Mouse (Mus musculus) embryonic stem cell, embryonic (primary cell): ENCODE data around the gene Gcgr.

Source experiments
- CTCF ChIA-PET, 4 experiments: fragments of 300-600 bp in 2 of 4; fragments of 350-600 bp in 2 of 4; sonication (Branson Sonifier 250); formaldehyde crosslinking; loops; one replicate each; lab custom pipeline; 2022; ENCODE audit warnings: inconsistent platforms in 2 of 4; lab: Charles Lee
- POLR2A ChIA-PET, 4 experiments: fragments of 300-600 bp in 2 of 4; fragments of 350-600 bp in 2 of 4; sonication (Branson Sonifier 250); formaldehyde crosslinking; loops; one replicate each; lab custom pipeline; 2022; ENCODE audit warnings: antibody characterized with exemption in 4 of 4, inconsistent platforms in 1 of 4; lab: Charles Lee

Gene Gcgr

GRCm38 (mm10) chr11:120538955-120539284 lies 8.4 kb downstream of the Gcgr start:
- CTCF ChIA-PET: interaction anchor here in 1 of 4 experiments (1.2 to 2.4 kb wide), 3 partner anchors 39 to 237 kb away, joined by 3 to 7 read pairs (median 3); no protein-coding TSS in a partner anchor
- POLR2A ChIA-PET: interaction anchor here in 3 of 4 experiments (0.7 to 1.9 kb wide), 19 partner anchors 8 to 237 kb away, joined by 3 to 11 read pairs (median 3); partner anchors contain the start of genes Gcgr (in 2 of the 3), P4hb (in 2 of the 3), Dcxr (in 1 of the 3) and Mrpl12 (in 1 of the 3)

- CTCF ChIA-PET: interaction anchor here in 1 of 4 experiments (0.6 to 2.4 kb wide), 3 partner anchors 38 to 52 kb away, joined by 3 to 7 read pairs (median 3); no protein-coding TSS in a partner anchor
- POLR2A ChIA-PET: interaction anchor here in 3 of 4 experiments (0.7 to 2.8 kb wide), 23 partner anchors 8 to 237 kb away, joined by 3 to 13 read pairs (median 3); partner anchors contain the start of genes Gcgr (in 2 of the 3), P4hb (in 2 of the 3), Cenpx (in 1 of the 3) and Dcxr (in 1 of the 3)
Observed at GRCm38 (mm10) chr11:120539285-120540014, 9.0 kb downstream of the Gcgr start.

GRCm38 (mm10) chr11:120541907-120542306 lies 11.4 kb downstream of the Gcgr start:
- ChIA-PET POLR2A (interaction anchor here in 3 of 4 experiments (0.7 to 3.9 kb wide), 22 partner anchors 9 to 102 kb away, joined by 3 to 16 read pairs (median 4); partner anchors contain the start of genes P4hb (in 3 of the 3), Gcgr (in 2 of the 3), Ppp1r27 (in 2 of the 3) and Arhgdia (in 1 of the 3)), CTCF (interaction anchor here (0.5 to 2.4 kb wide), 21 partner anchors 9 to 511 kb away, joined by 3 to 9 read pairs (median 4); partner anchors contain the start of genes Gcgr (in 2 of the 4), Ppp1r27 (in 2 of the 4), P4hb (in 1 of the 4) and Slc25a10 (in 1 of the 4))

- CTCF ChIA-PET: interaction anchor here (0.5 to 2.4 kb wide), 17 partner anchors 8 to 300 kb away, joined by 3 to 9 read pairs (median 4); partner anchors contain the start of genes Gcgr (in 2 of the 4), Ppp1r27 (in 2 of the 4), P4hb (in 1 of the 4) and Slc25a10 (in 1 of the 4)
- POLR2A ChIA-PET: interaction anchor here in 3 of 4 experiments (0.7 to 3.9 kb wide), 14 partner anchors 8 to 75 kb away, joined by 3 to 16 read pairs (median 4); partner anchors contain the start of genes Gcgr (in 2 of the 3), P4hb (in 2 of the 3), Ppp1r27 (in 2 of the 3) and Arl16 (in 1 of the 3)
Observed at GRCm38 (mm10) chr11:120542376-120542775, 11.9 kb downstream of the Gcgr start.

GRCm38 (mm10) chr11:120545964-120546363 lies 15.5 kb downstream of the Gcgr start:
- POLR2A ChIA-PET: interaction anchor here in 3 of 4 experiments (0.9 to 3.1 kb wide), 5 partner anchors 9 to 175 kb away, joined by 3 to 9 read pairs (median 3); partner anchors contain the start of gene P4hb (in 1 of the 3)
- CTCF ChIA-PET: interaction anchor here in 2 of 4 experiments (0.6 to 0.7 kb wide), 2 partner anchors 13 to 33 kb away, joined by 3 read pairs; no protein-coding TSS in a partner anchor

- ChIA-PET CTCF (interaction anchor here in 1 of 4 experiments (1.0 kb wide), 1 partner anchor 30 kb away, joined by 3 read pairs; no protein-coding TSS in a partner anchor), POLR2A (interaction anchor here in 3 of 4 experiments (0.6 to 4.0 kb wide), 14 partner anchors 9 to 816 kb away, joined by 3 to 12 read pairs (median 3); partner anchors contain the start of genes P4hb (in 3 of the 3), Gcgr (in 1 of the 3) and Pycr1 (in 1 of the 3))
Observed at GRCm38 (mm10) chr11:120547469-120547868, 17.0 kb downstream of the Gcgr start.

GRCm38 (mm10) chr11:120548214-120548613 lies 17.7 kb downstream of the Gcgr start:
- ChIA-PET POLR2A (interaction anchor here in 3 of 4 experiments (1.0 to 9.1 kb wide), 9 partner anchors 14 to 126 kb away, joined by 3 to 78 read pairs (median 4); partner anchors contain the start of genes P4hb (in 3 of the 3), Gcgr (in 2 of the 3) and Pycr1 (in 1 of the 3)), CTCF (interaction anchor here in 1 of 4 experiments (0.7 kb wide), 1 partner anchor 674 kb away, joined by 3 read pairs; no protein-coding TSS in a partner anchor)

GRCm38 (mm10) chr11:120548786-120549167 lies 18.3 kb downstream of the Gcgr start:
- ChIA-PET CTCF (interaction anchor here in 1 of 4 experiments (0.7 kb wide), 1 partner anchor 673 kb away, joined by 3 read pairs; no protein-coding TSS in a partner anchor), POLR2A (interaction anchor here in 3 of 4 experiments (0.7 to 9.1 kb wide), 14 partner anchors 8 to 135 kb away, joined by 3 to 78 read pairs (median 4); partner anchors contain the start of genes Gcgr (in 2 of the 3), P4hb (in 2 of the 3) and Pycr1 (in 1 of the 3))

GRCm38 (mm10) chr11:120549168-120549945 lies 18.9 kb downstream of the Gcgr start, which contains the start of gene Mcrip1:
Gene Mcrip1 (minus strand): TSS chr11:120549727.
- ChIA-PET POLR2A (interaction anchor here (0.5 to 20.6 kb wide), 18 partner anchors 9 to 295 kb away, joined by 3 to 358 read pairs (median 4); partner anchors contain the start of genes Gcgr (in 2 of the 4), P4hb (in 2 of the 4) and Pycr1 (in 1 of the 4)), CTCF (no interaction called here)

GRCm38 (mm10) chr11:120549986-120550809 lies 19.7 kb downstream of the Gcgr start:
- POLR2A ChIA-PET: interaction anchor here (0.5 to 20.6 kb wide), 26 partner anchors 8 to 626 kb away, joined by 3 to 358 read pairs (median 4); partner anchors contain the start of genes P4hb (in 3 of the 4), Alyref (in 1 of the 4), Anapc11 (in 1 of the 4) and Arl16 (in 1 of the 4)
- CTCF ChIA-PET: interaction anchor here in 2 of 4 experiments (0.6 to 1.0 kb wide), 3 partner anchors 8 to 38 kb away, joined by 3 to 5 read pairs (median 4); no protein-coding TSS in a partner anchor

- ChIA-PET POLR2A (interaction anchor here (0.5 to 20.6 kb wide), 29 partner anchors 8 to 129 kb away, joined by 3 to 358 read pairs (median 3); partner anchors contain the start of genes P4hb (in 3 of the 4), Ccdc137 (in 2 of the 4), Oxld1 (in 2 of the 4) and Alyref (in 1 of the 4)), CTCF (interaction anchor here in 3 of 4 experiments (0.5 to 1.4 kb wide), 6 partner anchors 9 to 225 kb away, joined by 3 to 5 read pairs (median 4); no protein-coding TSS in a partner anchor)
Observed at GRCm38 (mm10) chr11:120550810-120551440, 20.4 kb downstream of the Gcgr start, which contains the start of gene Ppp1r27. Gene Ppp1r27 (minus strand): TSS chr11:120551132.

GRCm38 (mm10) chr11:120552736-120553135 lies 22.2 kb downstream of the Gcgr start:
- ChIA-PET POLR2A (interaction anchor here in 3 of 4 experiments (0.6 to 20.6 kb wide), 8 partner anchors 9 to 61 kb away, joined by 3 to 358 read pairs (median 3); partner anchors contain the start of genes P4hb (in 2 of the 3), Arhgdia (in 1 of the 3) and Slc25a10 (in 1 of the 3)), CTCF (no interaction called here)

GRCm38 (mm10) chr11:120554834-120555233 lies 24.3 kb downstream of the Gcgr start:
- CTCF ChIA-PET: interaction anchor here in 3 of 4 experiments (0.5 to 1.8 kb wide), 4 partner anchors 12 to 117 kb away, joined by 3 to 17 read pairs (median 4); partner anchors contain the start of gene Nploc4 (in 1 of the 3)

GRCm38 (mm10) chr11:120555260-120555659 lies 24.8 kb downstream of the Gcgr start:
- CTCF ChIA-PET: interaction anchor here in 2 of 4 experiments (0.9 to 1.8 kb wide), 3 partner anchors 14 to 221 kb away, joined by 3 to 4 read pairs (median 3); no protein-coding TSS in a partner anchor

More at GRCm38 (mm10) chr11:120554834-120555233, 24.3 kb downstream of the Gcgr start:
- POLR2A ChIA-PET: interaction anchor here in 3 of 4 experiments (0.5 to 20.6 kb wide), 9 partner anchors 9 to 329 kb away, joined by 3 to 358 read pairs (median 5); partner anchors contain the start of genes P4hb (in 2 of the 3), Arhgdia (in 1 of the 3), Ccdc137 (in 1 of the 3) and Oxld1 (in 1 of the 3)

More at GRCm38 (mm10) chr11:120555260-120555659, 24.8 kb downstream of the Gcgr start:
- POLR2A ChIA-PET: interaction anchor here in 3 of 4 experiments (1.2 to 20.6 kb wide), 9 partner anchors 8 to 98 kb away, joined by 3 to 358 read pairs (median 5); partner anchors contain the start of genes P4hb (in 2 of the 3), Arhgdia (in 1 of the 3), Ccdc137 (in 1 of the 3) and Oxld1 (in 1 of the 3)
